Mouse (Mus musculus) T-helper 17 cell (primary cell): ENCODE measurements at regions not wholly inside any gene's neighbourhood (a gene's known extent, or its start where the extent isn't known, plus 50 kb on each side); places are given as distances from the start of the nearest gene placed in this dataset.

ENCODE experiments used
- in situ Hi-C, 2 experiments: fragments of 300-600 bp; cut with MboI, MseI; formaldehyde crosslinking; loops; 1 replicate in 1 of 2; 2 replicates in 1 of 2; pipeline ENCODE4 v1.15.1; 2025; ENCODE audit warnings: high pct_unique_total_duplicates in 2 of 2

GRCm38 (mm10) chr3:151351481-151352090, 86.1 kb upstream of the Adgrl4 start:
- in situ Hi-C loops = no loop called here

DNA sequence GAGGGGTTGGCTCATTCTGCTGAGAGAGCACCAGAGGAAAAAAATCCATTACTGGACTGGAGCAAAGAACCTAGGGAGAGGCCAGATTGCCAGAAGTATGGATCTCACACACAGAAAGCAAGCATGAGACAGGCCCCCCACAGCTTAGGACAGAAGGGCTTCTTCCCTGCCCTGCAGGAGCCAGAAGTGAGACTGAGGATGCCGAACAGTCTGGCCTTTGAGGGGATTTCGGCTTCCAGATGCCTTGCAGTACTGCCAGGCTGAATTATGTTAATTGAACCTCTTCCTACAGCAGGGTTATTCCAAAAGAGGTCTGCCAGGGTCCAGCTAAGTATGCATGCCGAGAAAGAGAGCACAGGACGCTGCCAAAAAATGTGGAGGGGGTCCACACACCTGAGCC, 71.4 kb upstream of the Adgrl4 start:
- in situ Hi-C loops = loop anchor here in 1 of 2 experiments (5.0 kb wide), 1 partner anchor 206 kb away; no protein-coding TSS in a partner anchor

- in situ Hi-C loops = loop anchor here in 1 of 2 experiments (5.0 kb wide), 1 partner anchor 205 kb away; no protein-coding TSS in a partner anchor
Measured at GRCm38 (mm10) chr3:151366707-151367306, 70.9 kb upstream of the Adgrl4 start.

GRCm38 (mm10) chr3:151383326-151384019, 54.2 kb upstream of the Adgrl4 start:
- in situ Hi-C loops = no loop called here

DNA sequence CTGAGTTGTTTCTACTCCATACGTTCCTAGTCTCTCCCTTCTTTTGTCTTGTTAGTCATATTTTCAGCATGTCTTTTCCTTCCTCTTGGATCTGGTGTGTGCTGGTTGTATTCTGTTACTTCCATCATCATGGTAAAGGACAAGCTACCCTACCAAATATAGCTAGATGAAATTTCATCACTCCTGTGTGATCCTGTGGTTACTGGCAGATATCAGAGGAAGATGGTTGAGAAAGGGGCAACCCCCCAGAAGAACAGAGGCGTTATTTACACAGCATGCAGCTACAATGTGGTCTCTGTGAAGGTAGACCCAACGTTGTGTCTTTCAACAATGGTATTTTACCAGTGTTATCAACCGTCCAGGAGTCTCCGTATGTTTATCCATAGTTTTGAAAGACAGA, 52.8 kb upstream of the Adgrl4 start:
- in situ Hi-C loops = no loop called here

DNA sequence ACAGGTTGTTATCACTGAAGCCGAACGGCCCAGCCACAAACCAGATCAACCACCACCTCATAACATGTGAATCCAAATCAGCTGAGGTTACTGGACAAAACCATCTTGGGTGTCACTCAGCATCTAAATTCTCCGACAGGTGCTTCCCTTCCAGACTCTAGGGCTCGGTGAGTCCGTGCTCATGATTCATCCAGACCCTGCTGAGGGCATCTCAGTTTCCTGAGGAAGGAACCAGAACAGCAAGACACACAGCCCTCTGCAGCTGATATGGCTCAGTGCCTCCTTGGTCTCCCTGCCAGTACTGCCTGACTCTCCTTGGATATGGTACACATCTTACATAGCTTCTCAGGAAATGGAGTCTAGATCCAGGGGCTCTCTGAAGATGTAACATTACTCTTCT, 51.6 kb upstream of the Adgrl4 start:
- in situ Hi-C loops = no loop called here
